Mouse (Mus musculus) R1 (cell line): ENCODE measurements at regions not wholly inside any gene's neighbourhood (a gene's known extent, or its start where the extent isn't known, plus 50 kb on each side); places are given as distances from the start of the nearest gene placed in this dataset.

ENCODE experiments used
- DNase-seq: peaks from one replicate; pipeline ENCODE4 v3.0.0-alpha.2; 2018; ENCODE audit warnings: low read depth, low spot score

DNA sequence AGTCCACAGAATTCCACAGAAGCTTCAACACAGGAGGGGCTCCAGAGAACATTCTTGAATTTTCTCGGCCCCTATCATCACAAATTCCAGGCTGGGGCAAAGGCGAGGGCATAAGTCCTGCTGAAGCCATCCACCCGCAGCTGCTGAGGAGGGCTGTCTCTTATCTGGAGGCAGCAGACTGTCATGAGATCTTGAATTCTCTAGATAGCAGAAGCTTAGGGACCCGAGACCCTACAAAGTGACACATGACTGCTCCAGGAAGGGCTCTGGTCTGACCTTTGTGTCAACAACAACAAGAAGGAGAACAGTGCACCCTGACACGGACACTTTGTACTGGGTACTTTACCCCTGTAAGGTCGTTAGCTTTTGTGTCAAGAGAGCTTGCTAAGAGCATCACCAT, 57.2 kb downstream of the Lao1 start:
- peak; percentile 33 for DNase-seq

DNA sequence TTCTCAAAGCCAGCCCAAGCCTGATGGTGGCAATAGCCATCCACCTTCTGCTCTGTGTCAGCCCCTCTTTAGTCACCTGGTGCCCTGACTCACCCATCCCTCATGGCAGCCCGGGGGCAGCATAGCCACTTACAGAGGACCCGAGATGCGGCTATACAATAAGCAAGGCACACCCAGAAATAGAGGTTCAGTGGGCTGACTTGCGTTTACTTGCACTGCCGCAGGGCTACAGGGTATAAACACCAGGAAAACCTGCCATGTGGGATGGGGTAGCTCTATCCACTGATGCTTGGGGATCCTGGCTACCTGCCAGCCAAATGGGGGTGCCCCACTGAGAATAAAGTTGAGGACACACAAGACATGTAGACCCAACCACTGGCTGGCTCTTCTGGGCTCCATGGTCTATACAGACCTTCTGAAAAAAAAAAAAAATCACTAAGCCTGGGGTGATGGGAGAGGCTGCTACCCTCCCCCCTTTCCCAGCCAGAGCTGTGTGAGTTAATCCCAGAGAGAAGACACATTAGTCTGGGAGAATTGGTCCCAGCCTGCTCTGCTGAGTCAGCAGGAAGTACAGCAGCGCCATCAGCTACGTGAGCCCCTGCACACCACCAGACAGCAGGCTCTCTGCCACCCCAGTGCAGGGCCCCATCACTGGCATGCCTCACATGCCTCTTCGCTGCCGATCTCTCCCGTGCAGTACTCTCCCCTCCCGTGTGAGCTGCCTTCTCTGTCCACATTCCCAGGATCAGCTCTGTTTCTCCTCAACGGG, 57.8 kb downstream of the Lao1 start:
- peak; percentile 58 for DNase-seq

DNA sequence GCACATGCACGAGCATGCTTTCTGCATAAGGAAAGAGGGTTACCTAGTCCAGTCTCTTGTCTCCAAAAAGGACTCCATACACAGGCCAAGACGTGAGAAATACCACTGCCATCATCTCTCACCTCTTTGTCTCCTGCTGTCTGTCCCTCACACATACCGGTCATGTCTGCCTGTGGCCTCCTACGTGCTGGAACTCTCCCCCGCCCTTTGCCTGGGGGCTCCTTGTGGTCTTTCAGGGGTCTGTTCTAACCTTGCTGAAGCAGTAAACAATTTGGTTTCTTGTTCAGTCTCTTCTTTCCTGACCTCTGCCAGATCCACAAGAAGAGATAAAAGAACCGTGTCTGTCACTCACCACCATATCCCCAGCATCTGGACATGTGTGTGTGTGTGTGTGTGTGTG, 61.0 kb downstream of the Lao1 start:
- no peak for DNase-seq

DNA sequence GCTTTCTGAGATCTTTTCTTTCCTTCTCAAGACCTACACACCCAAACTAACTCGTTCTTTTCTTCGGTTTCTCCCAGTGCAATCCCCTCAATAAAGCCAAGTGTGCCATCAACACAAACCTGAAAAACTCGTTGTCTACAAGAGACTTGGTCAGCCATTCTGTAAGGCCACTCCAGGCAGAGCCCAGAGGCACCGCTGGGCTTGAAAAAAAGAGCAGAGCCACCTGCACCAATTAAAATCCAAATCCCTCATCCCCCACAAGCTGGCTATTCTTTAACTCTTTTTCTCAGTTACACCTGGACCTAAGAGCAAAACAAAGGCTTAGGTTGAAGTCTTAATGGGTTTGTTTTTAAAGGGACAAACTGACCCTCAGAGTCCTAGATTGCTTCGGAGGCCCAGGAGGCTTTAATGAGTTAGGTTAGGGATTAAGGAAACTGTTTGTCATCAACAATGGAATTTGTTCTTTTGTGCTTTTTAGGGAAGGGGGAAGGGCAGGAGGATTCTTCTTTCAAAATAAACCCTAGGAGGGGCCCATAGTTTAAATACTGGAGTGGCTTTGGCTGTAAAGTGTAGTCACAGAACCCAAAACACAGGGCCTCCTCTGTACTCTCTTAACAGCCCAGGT, 65.0 kb downstream of the Lao1 start:
- DNase-seq: peak; percentile 94

DNA sequence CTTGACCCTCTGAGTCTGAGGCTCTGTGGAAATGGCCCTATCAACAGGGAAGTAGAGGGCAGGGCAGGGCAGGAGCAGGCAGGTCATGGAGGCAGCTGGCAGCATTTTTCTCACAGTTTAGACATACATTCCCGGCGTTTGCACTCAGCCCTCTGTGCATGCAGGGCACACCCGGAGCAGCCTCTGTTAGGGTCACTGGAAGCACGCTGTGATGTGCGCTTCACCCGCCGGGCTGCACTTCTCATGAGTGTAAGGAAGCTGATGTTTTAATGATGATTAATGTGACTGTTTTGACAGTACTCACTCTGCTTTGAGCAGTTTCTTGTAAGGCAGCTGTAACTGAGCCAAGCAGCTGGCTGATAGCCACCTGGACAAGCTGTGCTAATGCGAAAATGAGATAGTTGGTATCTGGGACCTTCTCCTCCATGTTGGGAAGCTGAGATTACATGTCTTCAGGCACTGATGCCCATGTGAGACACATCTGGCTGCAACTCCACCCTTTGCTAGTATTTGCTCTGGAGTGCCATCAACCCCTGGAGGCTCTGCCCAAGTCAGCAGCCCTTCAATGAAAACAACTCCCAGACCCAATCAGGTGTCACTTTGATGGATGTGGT, 66.9 kb downstream of the Lao1 start:
- DNase-seq: peak; percentile 27

DNA sequence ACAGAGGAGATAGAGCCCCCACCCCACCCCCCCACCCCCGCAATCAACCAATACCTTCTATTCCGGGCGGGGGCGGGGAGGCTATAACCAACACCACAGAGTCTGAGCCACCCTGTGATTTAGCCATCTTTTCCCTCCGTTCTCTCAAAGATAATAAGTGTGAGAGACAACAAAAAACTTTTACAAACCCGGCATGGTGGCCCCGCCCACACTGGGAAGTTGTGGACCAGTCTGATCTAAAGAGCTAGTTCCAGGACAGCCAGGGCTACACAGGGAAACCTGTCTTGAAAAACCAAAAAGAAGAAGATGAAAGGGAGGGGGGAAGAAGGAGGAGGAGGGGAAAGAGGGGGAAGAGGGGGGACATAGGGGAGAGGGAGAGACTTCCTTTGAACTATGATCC, 67.7 kb downstream of the Lao1 start:
- DNase-seq: peak; percentile 21

DNA sequence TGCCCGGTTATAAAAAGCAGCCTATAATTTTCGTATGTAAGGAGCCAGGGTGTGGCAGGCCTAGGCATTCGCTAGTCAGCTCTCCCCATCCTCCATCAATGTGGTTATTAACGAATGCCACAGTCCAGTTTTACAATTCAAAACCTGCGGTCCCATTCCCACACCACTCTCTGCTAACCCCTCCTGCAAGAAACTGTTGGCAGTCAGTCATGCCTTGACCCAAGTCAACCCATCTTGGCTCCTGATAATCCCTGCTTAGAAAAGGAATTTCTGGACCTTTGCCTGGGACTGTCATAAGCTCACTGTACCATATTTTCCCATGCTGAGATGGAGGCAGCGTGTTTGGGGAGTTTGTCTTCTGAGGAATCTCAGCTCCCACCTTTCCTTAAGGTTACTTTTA, 68.4 kb downstream of the Lao1 start:
- DNase-seq: no peak

DNA sequence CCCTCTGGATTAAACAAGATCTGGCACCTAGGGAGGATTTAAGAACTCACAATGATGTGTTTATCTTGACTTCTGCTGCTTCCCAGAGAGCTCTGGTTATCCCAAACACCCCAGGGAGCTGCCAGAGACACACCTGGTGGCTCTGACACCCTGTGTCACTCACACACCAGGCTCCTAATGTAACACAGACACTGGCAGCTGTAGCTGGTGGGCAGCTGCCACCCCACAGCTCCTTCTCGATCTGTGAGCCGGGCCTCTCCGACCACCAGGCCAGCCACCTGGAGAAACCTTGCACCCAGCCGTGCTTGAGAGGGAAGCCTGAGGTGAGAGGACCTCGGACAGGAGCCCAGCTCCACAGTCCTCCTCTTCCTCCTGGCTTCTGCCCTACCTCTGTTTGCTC, 69.5 kb downstream of the Lao1 start:
- DNase-seq: no peak

DNA sequence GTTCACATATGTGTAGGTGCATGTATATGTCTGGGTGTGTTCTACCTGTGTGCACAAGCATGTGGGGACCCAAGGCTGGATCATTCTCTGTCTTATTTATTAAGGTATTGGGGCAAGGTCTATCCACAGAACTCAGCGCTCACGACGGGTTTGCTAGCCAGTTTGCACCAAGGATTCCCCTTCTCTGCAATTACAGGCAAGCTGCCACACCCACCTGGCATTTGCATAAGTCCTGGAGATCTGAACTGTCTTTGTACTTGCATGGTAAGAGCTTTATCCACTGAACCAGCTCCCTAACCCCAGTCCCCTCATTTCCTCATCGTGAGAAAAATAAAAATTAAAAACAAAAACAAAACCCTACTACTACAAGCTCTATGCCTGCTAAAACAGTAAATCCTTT, 71.6 kb downstream of the Lao1 start:
- DNase-seq: peak; percentile 66

DNA sequence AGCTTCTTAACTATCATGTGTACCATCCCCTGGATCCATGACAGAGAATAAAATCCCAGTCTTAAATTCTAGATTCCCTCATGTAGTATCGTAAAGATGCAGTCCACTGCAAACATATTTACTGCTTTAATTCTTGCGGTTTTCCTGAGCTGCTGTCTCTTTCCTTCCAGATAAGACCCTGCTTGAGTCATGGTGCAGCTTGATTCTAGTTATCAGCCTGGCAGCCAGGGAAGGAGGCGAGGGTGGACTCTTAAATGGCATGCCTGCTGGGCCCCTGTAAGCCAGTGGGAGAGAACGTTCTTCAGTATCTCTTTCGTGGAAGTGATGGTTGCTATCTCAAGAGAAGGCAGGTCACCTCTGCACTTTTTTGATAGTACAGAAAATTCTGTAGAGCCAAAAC, 71.9 kb upstream of the Slc2a1 start:
- no peak for DNase-seq

DNA sequence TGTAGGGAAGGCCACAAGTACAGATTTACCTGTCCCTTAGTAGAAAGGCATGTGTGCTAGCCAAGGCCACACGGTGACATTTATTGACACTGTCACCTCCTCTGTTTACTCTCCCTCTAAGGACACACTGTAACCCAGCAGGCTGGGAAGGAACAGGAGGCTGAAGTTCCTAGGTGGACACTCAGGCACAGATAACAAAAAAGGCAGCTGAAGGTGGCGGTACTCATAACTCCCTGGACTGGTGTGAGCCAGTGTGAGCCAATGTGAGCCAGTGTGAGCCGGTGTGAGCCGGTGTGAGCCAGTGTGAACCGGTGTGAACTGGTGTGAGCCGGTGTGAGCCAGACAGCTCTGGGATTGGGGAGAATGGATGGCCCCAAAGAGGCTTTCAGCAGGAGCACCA, 68.5 kb upstream of the Slc2a1 start:
- DNase-seq: peak; percentile 34

DNA sequence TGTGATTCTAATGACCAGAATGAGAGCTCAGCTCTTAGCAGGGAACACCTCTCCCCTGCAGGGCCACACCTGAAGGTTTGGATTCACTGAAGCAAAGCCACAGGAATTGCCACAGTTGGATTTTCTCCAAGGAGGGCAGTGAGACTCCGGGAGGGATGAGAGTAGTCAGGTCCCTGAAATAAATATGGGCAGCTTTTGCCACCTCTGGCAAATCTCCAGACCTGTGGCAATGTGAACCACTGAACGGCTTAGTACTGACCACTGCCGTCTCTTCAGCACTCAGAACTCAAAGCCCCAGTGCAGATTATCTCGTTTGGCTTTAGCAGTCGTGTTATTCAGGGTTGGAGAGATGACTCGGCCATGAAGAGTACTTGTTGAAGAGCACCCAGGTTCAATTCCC, 66.9 kb upstream of the Slc2a1 start:
- DNase-seq: no peak

DNA sequence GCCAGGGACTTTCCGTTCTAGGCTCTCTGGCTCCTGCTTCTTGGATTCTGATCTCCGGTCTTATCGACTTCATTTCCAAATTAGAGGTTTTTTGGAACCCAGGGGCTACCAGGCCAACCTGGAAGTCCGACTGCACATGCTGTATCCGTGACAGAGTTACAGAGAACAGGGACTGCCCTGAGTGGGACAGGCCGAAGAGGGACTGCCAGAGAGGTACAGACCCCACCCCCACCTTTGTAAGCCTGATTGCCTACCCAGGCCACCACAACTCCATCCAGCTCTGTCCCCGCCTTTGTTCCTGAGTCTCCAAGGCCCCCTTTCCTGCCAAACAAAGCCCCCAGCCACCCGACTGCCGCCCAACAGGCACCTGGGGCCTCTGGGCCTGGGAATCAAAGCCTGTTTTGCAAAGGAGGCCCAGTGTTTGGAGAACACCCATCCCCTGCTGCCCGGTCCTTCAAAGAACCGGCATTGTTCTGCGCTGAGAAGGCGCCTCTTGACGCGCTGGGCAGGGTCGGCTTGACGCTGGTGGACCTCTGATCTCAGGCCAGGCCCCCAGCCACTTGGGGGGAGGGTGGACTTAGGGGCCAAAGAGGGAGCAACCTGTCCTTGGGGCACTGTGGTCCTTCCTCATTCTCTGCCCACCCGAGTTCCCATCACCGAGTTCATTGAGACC, 64.4 kb upstream of the Slc2a1 start:
- DNase-seq: peak; percentile 14

DNA sequence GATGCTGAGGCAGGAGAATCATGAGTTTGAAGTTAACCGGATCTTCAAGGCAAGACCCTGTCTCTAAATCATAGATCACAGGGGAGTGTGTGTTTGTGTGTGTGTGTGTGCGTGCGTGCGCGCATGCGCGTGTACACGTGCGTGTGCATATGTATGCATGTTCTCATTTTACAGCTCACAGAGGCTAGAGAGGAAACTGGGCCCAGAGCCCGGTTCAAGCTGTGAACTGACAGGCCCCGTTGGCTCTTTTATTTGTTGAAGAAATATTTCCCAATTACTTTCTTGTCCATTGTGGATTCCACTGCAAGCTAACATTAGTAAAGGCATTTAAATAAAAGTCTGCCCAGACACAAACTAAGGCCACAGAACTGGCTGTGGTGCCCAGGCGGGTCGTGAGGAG, 63.7 kb upstream of the Slc2a1 start:
- DNase-seq: no peak

DNA sequence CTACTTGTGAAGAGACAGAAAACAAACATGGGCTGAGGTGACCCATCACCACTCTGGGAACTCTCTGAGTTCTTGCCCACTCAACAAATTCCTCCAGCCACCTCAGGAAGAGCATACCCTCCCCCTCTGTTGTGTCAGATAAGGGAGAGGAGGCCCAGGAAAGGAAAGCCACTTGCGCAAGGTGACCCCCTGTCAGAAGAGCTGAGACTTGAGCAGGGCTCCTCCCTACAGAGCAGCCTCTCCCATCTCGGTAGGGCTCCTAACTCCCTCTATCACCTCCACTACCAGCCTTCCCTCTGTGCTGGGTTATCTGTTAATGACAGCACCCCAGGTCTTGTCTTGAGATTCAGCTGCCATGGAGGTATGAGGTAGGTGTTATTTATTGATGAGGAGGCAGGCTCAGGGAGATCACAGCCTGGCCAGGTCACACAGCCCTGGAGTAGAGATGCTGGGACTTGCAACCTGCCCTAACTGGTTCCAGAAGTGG, 57.6 kb upstream of the Slc2a1 start:
- DNase-seq: peak; percentile 14

DNA sequence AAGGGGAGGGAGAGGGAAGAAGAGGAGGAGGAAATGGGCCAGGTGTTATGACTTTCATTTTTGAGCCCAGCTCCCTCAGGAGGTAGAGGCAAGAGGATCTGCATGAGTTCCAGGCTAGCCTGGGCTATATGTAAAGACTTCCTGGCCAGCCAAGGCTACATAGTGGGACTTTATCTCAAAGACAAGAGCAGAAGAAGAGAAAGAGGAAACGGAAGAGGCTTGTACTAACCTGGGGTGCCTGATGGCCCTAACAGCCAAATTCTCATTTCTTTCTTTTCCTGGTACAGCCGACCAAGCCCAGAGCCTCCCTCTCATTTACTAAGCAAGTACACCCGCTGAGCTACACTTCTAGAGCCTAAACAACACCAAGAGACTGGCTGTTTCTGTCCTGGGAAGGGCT, 56.0 kb upstream of the Slc2a1 start:
- no peak for DNase-seq

DNA sequence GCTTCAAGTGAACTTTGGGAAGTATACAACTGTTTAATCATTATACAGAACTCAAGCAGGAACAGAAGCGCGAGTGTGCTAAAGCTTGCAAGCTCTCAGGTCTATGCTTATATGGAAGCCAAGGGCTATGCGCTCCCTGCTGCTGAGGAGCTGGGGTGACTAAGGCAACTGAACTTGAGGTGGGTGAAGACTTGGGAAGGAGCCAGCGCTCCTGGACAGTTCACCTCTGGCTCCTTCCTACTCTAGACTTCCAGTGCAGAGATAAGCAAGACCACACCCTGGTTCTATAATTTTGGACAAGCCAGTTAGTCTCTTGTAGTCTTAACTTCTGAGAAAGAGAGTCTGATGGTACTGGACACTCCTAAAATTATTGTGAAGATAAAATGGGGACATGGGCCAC, 55.3 kb upstream of the Slc2a1 start:
- no peak for DNase-seq

DNA sequence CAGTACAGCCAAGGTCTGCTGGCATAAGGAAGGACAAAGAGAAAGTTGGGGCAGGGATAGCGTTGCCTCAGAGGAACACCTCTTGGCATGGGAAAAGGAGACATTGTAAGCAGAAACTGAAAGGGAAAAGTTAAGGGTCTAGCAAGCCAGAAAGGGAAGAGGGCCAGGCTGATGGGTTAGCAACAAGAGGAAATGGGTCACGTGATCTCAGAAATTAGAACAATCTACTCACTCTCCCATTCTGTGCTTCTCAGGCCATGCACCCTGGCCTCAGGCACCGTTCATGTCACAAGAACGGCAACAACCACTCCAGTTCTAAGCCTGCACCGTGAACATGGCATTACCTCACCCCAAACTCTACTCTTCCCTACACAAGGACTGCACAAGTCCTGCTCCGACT, 54.8 kb upstream of the Slc2a1 start:
- DNase-seq: no peak

DNA sequence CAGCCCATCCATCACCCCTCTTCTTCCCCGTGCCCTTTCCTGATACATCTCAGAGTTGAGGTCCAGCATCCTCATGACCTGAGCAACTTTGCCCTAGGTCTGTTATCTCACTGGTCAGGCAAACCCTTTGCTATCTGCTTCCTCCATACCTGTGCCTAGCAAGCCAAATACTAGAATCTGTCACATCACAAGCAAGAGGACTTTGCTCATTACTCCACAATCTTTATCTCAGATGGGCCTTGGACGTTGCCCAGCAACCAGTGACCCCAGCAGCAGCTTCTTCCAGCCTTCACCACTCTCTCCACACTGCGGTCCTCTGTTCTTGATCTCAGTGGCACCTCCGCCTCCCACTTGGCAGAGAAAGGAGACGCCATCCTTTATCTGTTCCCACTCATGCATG, 54.4 kb upstream of the Slc2a1 start:
- DNase-seq: no peak

DNA sequence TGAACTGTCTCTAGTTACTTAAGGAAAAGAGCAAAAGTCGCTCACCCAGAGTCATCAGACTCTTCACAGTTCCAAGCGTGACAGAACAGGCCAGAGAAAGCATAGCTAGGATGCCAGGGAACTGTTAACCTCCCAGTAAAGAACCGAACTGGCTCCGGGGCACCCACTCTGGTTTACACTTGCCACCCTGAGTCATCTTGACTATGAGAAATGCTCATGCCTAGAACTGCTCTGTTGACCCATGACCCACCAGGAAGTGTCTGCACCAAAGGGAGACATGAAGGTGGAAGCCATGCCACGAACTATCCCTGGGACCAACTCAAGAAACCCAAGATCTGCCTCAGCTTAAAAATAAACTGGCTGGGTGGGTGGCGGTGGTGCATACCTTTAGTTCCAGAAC, 51.3 kb upstream of the Slc2a1 start:
- no peak for DNase-seq

DNA sequence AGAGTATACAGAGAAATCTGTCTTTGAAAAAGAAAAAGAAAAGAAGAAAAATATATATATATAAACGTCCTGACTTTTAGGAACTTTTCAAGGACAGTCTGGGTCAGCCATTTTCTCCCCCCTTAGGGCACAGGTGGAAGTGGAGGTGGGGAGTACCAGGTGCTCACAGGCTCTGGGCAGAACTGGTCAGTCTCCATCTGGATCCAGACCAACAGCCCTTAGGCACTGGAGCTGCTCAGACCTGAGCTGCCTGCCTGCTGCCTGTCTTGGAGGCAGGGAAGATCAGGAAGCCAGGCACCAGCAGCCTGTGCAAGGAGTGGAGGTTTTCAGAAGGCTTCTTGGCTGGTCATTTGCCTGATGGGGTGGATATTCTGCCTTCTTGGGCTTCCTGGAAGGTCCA, 50.7 kb upstream of the Slc2a1 start:
- no peak for DNase-seq
